Mouse (Mus musculus): ENCODE results near the gene Olfr8. TPM values are rescaled to one million over a fixed set of nuclear protein-coding genes. Genes with fewer than 3 reads are reported as not detected.
"Not testable (repeated sequence)": the region's sequence is repeated elsewhere in the genome, so short reads cannot be mapped to it uniquely, and the experiment has no call there.

The Olfr8 gene
- not detected in 2 replicates for polyA plus RNA-seq (2015; fragmentation: Nextera tagmentation; extraction: Ambion mirVana)

GRCm38 (mm10) chr10:78950336-78950735 is at the start of gene Olfr8:
Olfr8 (plus strand) TSS chr10:78950636.
- H3K9ac ChIP-seq; H3K4me2 ChIP-seq; H3K27me3 ChIP-seq; H3K4me1 ChIP-seq; ATAC-seq (ENCODE audit: insufficient number of reproducible peaks, insufficient read depth, low FRiP score, low TSS enrichment, low read depth); H3K4me3 ChIP-seq; H3K9me3 ChIP-seq; H3K36me3 ChIP-seq; H3K27ac ChIP-seq: not testable (repeated sequence)
- 78% methylated on average over 1 of the region's 1 CpGs for WGBS

GRCm38 (mm10) chr10:78912871-78913270 is 37.6 kb upstream of the Olfr8 start, which contains the start of gene Olfr1354:
Olfr1354 (plus strand) TSS chr10:78913171.
- not testable (repeated sequence) for H3K9ac ChIP-seq; H3K4me3 ChIP-seq; H3K36me3 ChIP-seq; H3K4me2 ChIP-seq; H3K9me3 ChIP-seq; H3K27ac ChIP-seq; H3K27me3 ChIP-seq; H3K4me1 ChIP-seq; ATAC-seq (ENCODE audit: insufficient number of reproducible peaks, insufficient read depth, low FRiP score, low TSS enrichment, low read depth)
- WGBS = 88% methylated on average over 1 of the region's 1 CpGs

GRCm38 (mm10) chr10:78963009-78963408 is 12.6 kb downstream of the Olfr8 start, which contains the start of gene Olfr1353:
Olfr1353 (plus strand) TSS chr10:78963309.
- H3K4me3 ChIP-seq; H3K27ac ChIP-seq; H3K9me3 ChIP-seq; H3K27me3 ChIP-seq; H3K4me1 ChIP-seq; H3K36me3 ChIP-seq; ATAC-seq (ENCODE audit: insufficient number of reproducible peaks, insufficient read depth, low FRiP score, low TSS enrichment, low read depth); H3K9ac ChIP-seq; H3K4me2 ChIP-seq: not testable (repeated sequence)

GRCm38 (mm10) chr10:78980750-78981149 is 30.3 kb downstream of the Olfr8 start, which contains the start of gene Olfr1352:
Olfr1352 (plus strand) TSS chr10:78981050.
- ATAC-seq (ENCODE audit: insufficient number of reproducible peaks, insufficient read depth, low FRiP score, low TSS enrichment, low read depth) = no peak
- no peak within 1 kb of the TSS for H3K9ac ChIP-seq
- no peaks in the 10 kb centered on the region for H3K27me3 ChIP-seq
- no peaks in the 10 kb centered on the region for H3K4me1 ChIP-seq
- H3K36me3 ChIP-seq = no peaks in the 10 kb centered on the region
- no peak within 1 kb of the TSS for H3K4me3 ChIP-seq
- no peaks in the 10 kb centered on the region for H3K9me3 ChIP-seq
- no peak within 1 kb of the TSS for H3K27ac ChIP-seq
- no peak within 1 kb of the TSS for H3K4me2 ChIP-seq

Other genes starting within 250 kb of the Olfr8 start
- 0.77 and 0.98 TPM in 2 replicates for gene Casp14, start 232.3 kb upstream of the Olfr8 start, polyA plus RNA-seq (2015; fragmentation: Nextera tagmentation; extraction: Ambion mirVana)
- 0.17 and 0.20 TPM in 2 replicates for gene Ccdc105, start 197.6 kb upstream of the Olfr8 start, polyA plus RNA-seq (2015; fragmentation: Nextera tagmentation; extraction: Ambion mirVana)
- 2.6 and 2.7 TPM in 2 replicates for gene Slc1a6, start 170.1 kb upstream of the Olfr8 start, polyA plus RNA-seq (2015; fragmentation: Nextera tagmentation; extraction: Ambion mirVana)
- not detected in 2 replicates for gene Olfr1356, start 98.5 kb upstream of the Olfr8 start, polyA plus RNA-seq (2015; fragmentation: Nextera tagmentation; extraction: Ambion mirVana)
- not detected in 2 replicates for gene Olfr1355, start 75.1 kb upstream of the Olfr8 start, polyA plus RNA-seq (2015; fragmentation: Nextera tagmentation; extraction: Ambion mirVana)
- not detected in 2 replicates for gene Olfr1354, start 37.5 kb upstream of the Olfr8 start, polyA plus RNA-seq (2015; fragmentation: Nextera tagmentation; extraction: Ambion mirVana)
- gene Olfr1353, start 12.7 kb downstream of the Olfr8 start, polyA plus RNA-seq (2015; fragmentation: Nextera tagmentation; extraction: Ambion mirVana) = not detected in 2 replicates
- 0.17 TPM in 1 of 2 replicates, not detected in the other for gene Olfr1352, start 30.4 kb downstream of the Olfr8 start, polyA plus RNA-seq (2015; fragmentation: Nextera tagmentation; extraction: Ambion mirVana)
- not detected in 2 replicates for gene Olfr1351, start 61.8 kb downstream of the Olfr8 start, polyA plus RNA-seq (2015; fragmentation: Nextera tagmentation; extraction: Ambion mirVana)
- 0.31 TPM in 1 of 2 replicates, not detected in the other for gene Olfr57, start 78.1 kb downstream of the Olfr8 start, polyA plus RNA-seq (2015; fragmentation: Nextera tagmentation; extraction: Ambion mirVana)
- gene 2610008E11Rik, start 147.0 kb downstream of the Olfr8 start, polyA plus RNA-seq (2015; fragmentation: Nextera tagmentation; extraction: Ambion mirVana) = 43.2 and 43.8 TPM in 2 replicates
- gene Vmn2r80, start 198.1 kb downstream of the Olfr8 start, polyA plus RNA-seq (2015; fragmentation: Nextera tagmentation; extraction: Ambion mirVana) = not detected in 2 replicates